Mouse (Mus musculus) liver, embryonic 14 days (tissue): ENCODE data around the gene Rlim. TPM values are rescaled to one million over a fixed set of nuclear protein-coding genes. Genes with fewer than 3 reads are reported as not detected.

Source experiments
- polyA plus RNA-seq: library from polyadenylated mRNA; depleted of rRNA; stranded (reverse); fragments of >200 nt; gene quantifications from 2 replicates; pipeline ENCODE4 v1.2.3, GENCODE M21; 2012; rRNA removed

Rlim gene
- polyA plus RNA-seq = 6.9 and 8.3 TPM in 2 replicates

GRCm38 (mm10) chrX:103981169-103981689 is at the start of gene Rlim:
Rlim (minus strand) TSS chrX:103981284.

Other genes with a start within 250 kb of the Rlim start
- gene Slc16a2, start 159.3 kb downstream of the Rlim start, polyA plus RNA-seq = 3.8 and 4.5 TPM in 2 replicates
- gene Nexmif, start 219.9 kb upstream of the Rlim start, polyA plus RNA-seq = under 0.01 and 0.01 TPM in 2 replicates